Mouse (Mus musculus): Measurements from ENCODE around the gene Nxt1. TPM values are rescaled to one million over a fixed set of nuclear protein-coding genes. Genes with fewer than 3 reads are reported as not detected.

Nxt1 gene
- polyA plus RNA-seq, 1 experiment from 2014 or later: 61.3 TPM

DNA sequence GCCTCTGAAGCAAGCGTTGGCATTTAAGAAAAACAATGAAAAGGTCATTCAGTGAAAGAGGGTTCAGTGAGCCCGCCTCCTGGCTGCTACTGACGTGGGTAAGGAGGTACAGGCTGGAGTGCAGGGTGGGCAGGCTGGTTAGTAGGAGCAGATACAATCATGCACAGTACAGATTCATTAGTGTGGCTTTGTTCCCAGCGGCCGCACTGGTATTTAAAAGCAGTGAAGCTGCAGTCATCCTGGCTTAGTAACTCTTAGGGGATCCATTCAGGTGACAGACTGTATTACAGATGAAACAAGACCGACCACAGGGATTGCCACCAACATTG lies 34.8 kb downstream of the Nxt1 start:
- peaks cover 6% of the 10 kb centered on the region for H3K36me3 ChIP-seq (ENCODE audit: control insufficient read depth, insufficient read depth)

DNA sequence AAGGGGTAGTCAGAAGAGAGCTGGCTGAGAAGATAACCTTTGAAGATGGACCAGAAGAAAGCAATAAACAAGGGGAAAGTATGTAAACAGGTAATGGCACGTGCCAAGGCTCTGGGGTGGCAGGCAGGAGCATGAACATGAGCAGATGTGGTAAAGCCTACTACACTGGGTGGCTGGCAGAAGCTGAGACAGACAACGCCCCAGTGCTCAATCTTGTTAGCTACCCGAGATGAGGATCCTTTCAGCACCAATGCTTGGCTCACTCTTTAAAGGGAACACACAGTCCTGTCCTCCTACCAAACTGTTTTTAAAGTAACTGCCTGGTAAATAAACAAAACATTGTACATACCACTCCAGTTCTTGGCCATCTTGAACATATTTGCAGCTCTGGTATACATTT lies 39.9 kb downstream of the Nxt1 start:
- Histone ChIP-seq H3K36me3 (ENCODE audit: control insufficient read depth, insufficient read depth) (peaks cover 3% of the 10 kb centered on the region; the same call in 1 of the 2 replicates), H3K4me1 (ENCODE audit: control insufficient read depth, insufficient read depth, low read length) (peaks cover 4% of the 10 kb centered on the region), H3K27me3 (ENCODE audit: control insufficient read depth, insufficient read depth, low read length) (no peaks in the 10 kb centered on the region), H3K4me2 (ENCODE audit: low read depth, low read length) (no peak overlapping the region), H3K9me3 (replicated peaks; ENCODE audit: control insufficient read depth, low read length) (no peaks in the 10 kb centered on the region), H3K27ac (ENCODE audit: low read length) (no peak overlapping the region), H3K9ac (ENCODE audit: low read length) (no peak overlapping the region), H3K4me3 (ENCODE audit: low read length) (no peak overlapping the region)
- no peak for ATAC-seq (replicated peaks; ENCODE audit: extremely low read depth, insufficient read depth, low FRiP score)
- whole genome bisulfite sequencing: 82% methylated on average over 3 of the region's 3 CpGs

More for the DNA sequence above, 34.8 kb downstream of the Nxt1 start:
- no peaks in the 10 kb centered on the region for H3K27me3 ChIP-seq (ENCODE audit: control insufficient read depth, insufficient read depth, low read length)
- no peak overlapping the region for H3K4me2 ChIP-seq (ENCODE audit: low read depth, low read length)
- 84% methylated on average over 6 of the region's 6 CpGs for WGBS
- H3K27ac ChIP-seq (ENCODE audit: low read length): no peak overlapping the region
- H3K4me3 ChIP-seq (ENCODE audit: low read length): no peak overlapping the region
- H3K4me1 ChIP-seq (ENCODE audit: control insufficient read depth, insufficient read depth, low read length): no peaks in the 10 kb centered on the region; the same call in 1 of the 2 replicates
- H3K9me3 ChIP-seq (replicated peaks; ENCODE audit: control insufficient read depth, low read length): no peaks in the 10 kb centered on the region
- ATAC-seq (replicated peaks; ENCODE audit: extremely low read depth, insufficient read depth, low FRiP score): no peak
- H3K9ac ChIP-seq (ENCODE audit: low read length): no peak overlapping the region

DNA sequence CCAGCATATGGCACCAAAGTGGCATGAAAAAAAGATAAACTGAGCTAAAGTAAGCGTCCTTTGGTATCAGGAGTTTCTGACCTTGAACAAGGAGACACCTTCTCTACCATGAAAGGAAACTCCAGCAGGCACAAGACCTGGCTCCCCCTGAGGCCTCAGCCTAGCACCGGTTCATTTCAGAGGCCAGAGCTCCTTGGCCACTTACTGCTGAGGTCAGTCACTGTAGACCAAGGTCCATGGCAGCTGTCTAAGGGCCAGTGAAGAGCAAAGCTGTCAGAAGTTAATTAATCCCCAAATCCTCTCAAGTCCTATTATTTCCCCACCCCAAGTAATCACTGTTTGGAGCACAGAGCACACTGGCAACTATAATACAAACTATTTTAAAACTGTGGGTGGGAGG lies 44.7 kb downstream of the Nxt1 start:
- 46% methylated on average over 2 of the region's 2 CpGs for WGBS
- peak overlapping the region; percentile 68 for H3K27ac ChIP-seq (ENCODE audit: low read length)

DNA sequence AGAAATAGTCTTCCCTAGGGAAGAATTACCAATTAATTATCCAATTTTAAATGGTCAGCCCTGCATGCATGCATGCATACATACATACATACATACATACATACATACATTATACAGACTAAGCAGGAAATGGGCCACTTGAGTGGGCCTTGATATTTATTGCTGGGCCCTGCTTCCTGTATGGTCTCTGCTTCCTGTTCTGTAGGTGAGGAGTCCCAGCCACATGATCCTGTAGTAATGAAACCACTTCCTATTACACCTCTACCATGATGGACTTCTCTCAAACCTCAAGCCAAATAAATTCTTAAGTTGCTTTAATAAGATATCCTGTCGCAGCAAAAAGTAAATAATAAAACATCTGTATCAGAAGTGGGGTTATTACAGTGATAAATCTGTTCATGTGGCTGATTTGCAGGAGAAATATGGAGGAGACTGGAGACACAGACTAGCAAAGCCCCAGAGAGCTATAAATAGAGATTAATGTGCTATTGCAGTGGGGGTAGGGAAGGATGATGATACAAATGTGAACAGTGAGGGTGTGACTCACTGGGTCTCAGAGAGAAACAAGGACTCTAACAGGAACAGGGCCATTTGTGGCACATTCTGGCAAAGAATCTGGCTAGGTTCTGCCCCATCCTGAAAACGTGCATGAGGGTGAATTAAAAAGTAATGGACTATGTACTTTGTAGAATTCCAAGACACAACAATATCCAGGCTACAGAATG lies 47.0 kb downstream of the Nxt1 start:
- Histone ChIP-seq H3K27ac (ENCODE audit: low read length) (no peak overlapping the region), H3K36me3 (ENCODE audit: control insufficient read depth, insufficient read depth) (no peaks in the 10 kb centered on the region), H3K4me1 (ENCODE audit: control insufficient read depth, insufficient read depth, low read length) (peaks cover 12% of the 10 kb centered on the region), H3K9ac (ENCODE audit: low read length) (no peak overlapping the region), H3K4me2 (ENCODE audit: low read depth, low read length) (no peak overlapping the region), H3K9me3 (replicated peaks; ENCODE audit: control insufficient read depth, low read length) (no peaks in the 10 kb centered on the region), H3K27me3 (ENCODE audit: control insufficient read depth, insufficient read depth, low read length) (no peaks in the 10 kb centered on the region), H3K4me3 (ENCODE audit: low read length) (no peak overlapping the region)
- no peak for ATAC-seq (replicated peaks; ENCODE audit: extremely low read depth, insufficient read depth, low FRiP score)
- WGBS: 53% methylated on average over 2 of the region's 2 CpGs

More for the DNA sequence above, 44.7 kb downstream of the Nxt1 start:
- H3K4me3 ChIP-seq (ENCODE audit: low read length): no peak overlapping the region
- no peak overlapping the region for H3K9ac ChIP-seq (ENCODE audit: low read length)
- no peak overlapping the region for H3K4me2 ChIP-seq (ENCODE audit: low read depth, low read length)
- H3K4me1 ChIP-seq (ENCODE audit: control insufficient read depth, insufficient read depth, low read length): peaks cover 12% of the 10 kb centered on the region
- no peaks in the 10 kb centered on the region for H3K9me3 ChIP-seq (replicated peaks; ENCODE audit: control insufficient read depth, low read length)
- ATAC-seq (replicated peaks; ENCODE audit: extremely low read depth, insufficient read depth, low FRiP score): peak; percentile 67; the same call in 1 of the 2 replicates
- no peaks in the 10 kb centered on the region for H3K27me3 ChIP-seq (ENCODE audit: control insufficient read depth, insufficient read depth, low read length)
- no peaks in the 10 kb centered on the region for H3K36me3 ChIP-seq (ENCODE audit: control insufficient read depth, insufficient read depth)

Other genes with a start within 250 kb of the Nxt1 start
- gene Cd93, start 229.0 kb upstream of the Nxt1 start, polyA plus RNA-seq (2015; fragmentation: Nextera tagmentation; extraction: Ambion mirVana): 25.8 and 29.0 TPM in 2 replicates
- gene Gzf1, start 8.4 kb downstream of the Nxt1 start, polyA plus RNA-seq (2015; fragmentation: Nextera tagmentation; extraction: Ambion mirVana): 15.9 and 17.5 TPM in 2 replicates
- gene Napb, start 59.9 kb downstream of the Nxt1 start, polyA plus RNA-seq (2015; fragmentation: Nextera tagmentation; extraction: Ambion mirVana): 2.4 and 2.5 TPM in 2 replicates
- gene Cstl1, start 77.8 kb downstream of the Nxt1 start, polyA plus RNA-seq (2015; fragmentation: Nextera tagmentation; extraction: Ambion mirVana): not detected in 2 replicates
- not detected in 2 replicates for gene Cst11, start 98.9 kb downstream of the Nxt1 start, polyA plus RNA-seq (2015; fragmentation: Nextera tagmentation; extraction: Ambion mirVana)
- gene 8030411F24Rik, start 109.4 kb downstream of the Nxt1 start, polyA plus RNA-seq (2015; fragmentation: Nextera tagmentation; extraction: Ambion mirVana): not detected in 2 replicates
- not detected in 2 replicates for gene Cst12, start 116.8 kb downstream of the Nxt1 start, polyA plus RNA-seq (2015; fragmentation: Nextera tagmentation; extraction: Ambion mirVana)
- not detected in 2 replicates for gene Cst8, start 126.2 kb downstream of the Nxt1 start, polyA plus RNA-seq (2015; fragmentation: Nextera tagmentation; extraction: Ambion mirVana)
- not detected in 2 replicates for gene Cst13, start 147.5 kb downstream of the Nxt1 start, polyA plus RNA-seq (2015; fragmentation: Nextera tagmentation; extraction: Ambion mirVana)
- 2.8 and 4.5 TPM in 2 replicates for gene Cst9, start 162.5 kb downstream of the Nxt1 start, polyA plus RNA-seq (2015; fragmentation: Nextera tagmentation; extraction: Ambion mirVana)
- 0.38 and 0.71 TPM in 2 replicates for gene 9230104L09Rik, start 192.4 kb downstream of the Nxt1 start, polyA plus RNA-seq (2015; fragmentation: Nextera tagmentation; extraction: Ambion mirVana)
- gene Cst3, start 203.1 kb downstream of the Nxt1 start, polyA plus RNA-seq (2015; fragmentation: Nextera tagmentation; extraction: Ambion mirVana): 721 and 724 TPM in 2 replicates

Data from heart, embryonic 16.5 days (tissue).